Mouse (Mus musculus) T-helper 17 cell (primary cell): ENCODE measurements around the gene Eva1c.

Source experiments
- in situ Hi-C, 2 experiments: fragments of 300-600 bp; cut with MboI, MseI; formaldehyde crosslinking; loops; 1 replicate in 1 of 2; 2 replicates in 1 of 2; pipeline ENCODE4 v1.15.1; 2025; ENCODE audit warnings: high pct_unique_total_duplicates in 2 of 2

Eva1c gene

DNA sequence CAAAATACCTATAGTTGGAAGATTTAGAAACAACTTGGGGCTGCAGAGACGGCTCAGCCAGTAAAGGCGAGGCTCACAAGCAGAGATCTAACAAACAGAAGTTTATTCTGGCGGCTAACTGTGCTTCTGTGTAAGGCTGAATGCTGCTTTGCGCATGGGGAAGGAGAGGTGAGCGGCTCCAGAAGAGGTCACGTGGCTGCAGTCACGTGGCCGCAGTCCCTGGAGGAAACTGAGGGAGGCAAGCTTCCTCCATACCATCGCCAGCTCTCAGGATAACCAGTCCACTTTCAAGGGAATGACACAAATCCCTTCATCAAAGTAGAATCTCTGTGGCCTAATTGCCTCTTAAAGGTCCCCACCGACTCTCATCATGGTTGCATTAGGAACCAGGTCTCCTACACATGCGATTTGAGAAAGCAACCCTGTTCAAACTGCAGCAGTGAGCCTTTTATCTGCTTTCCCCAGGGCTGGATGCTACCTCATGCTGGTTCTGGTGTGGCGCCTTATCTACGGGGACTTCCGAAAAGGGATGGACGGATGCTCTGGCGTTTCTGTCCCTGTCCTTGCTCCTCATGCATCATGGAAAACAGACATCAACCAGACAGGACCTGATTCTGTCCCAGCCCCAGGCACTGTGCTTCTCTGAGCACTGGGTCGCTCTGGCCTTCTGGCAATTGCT lies 84.5 kb downstream of the Eva1c start:
- in situ Hi-C loops, result no loop called here

DNA sequence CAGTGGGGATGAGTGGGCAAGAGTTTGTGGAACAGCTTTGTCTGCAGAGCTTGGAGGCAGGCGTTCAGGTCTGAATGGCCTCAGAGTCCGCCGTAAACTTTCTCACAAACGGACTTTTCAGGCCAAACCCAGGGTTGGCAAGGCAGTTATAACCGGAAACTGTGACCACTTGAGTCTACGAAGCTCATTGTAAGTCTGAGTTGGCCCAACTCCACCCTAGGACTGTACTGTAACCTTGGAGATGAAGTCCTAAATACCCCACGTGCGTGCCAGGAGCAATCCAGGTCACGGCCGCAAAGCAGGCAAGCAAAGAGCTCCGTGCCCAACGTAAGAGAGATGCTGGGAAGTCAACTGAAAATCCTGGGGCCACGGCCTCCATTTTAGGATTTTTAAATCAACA lies 85.2 kb downstream of the Eva1c start:
- in situ Hi-C loops, result no loop called here

DNA sequence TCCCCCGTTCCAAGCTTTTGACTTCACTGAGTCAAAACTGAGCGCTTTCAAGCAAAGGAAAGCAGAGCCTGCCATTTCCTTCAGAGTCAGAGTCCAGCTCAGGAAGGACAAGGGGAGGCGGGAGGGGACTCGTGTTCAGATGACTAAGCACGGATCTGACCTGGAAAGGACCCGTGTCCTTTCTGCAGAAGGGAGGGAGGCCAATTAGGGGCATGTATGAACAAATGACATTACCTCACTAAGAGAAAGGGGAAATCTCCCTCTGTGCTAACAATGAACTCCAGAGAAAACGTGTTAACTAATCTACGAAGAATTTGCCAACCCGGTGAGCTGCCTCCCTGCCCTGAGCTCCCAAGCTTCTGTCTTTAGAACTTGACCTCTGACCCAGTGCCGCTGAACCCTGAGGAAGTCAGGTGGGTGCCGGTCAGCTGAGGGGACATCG lies 89.5 kb downstream of the Eva1c start:
- in situ Hi-C loops, result no loop called here

DNA sequence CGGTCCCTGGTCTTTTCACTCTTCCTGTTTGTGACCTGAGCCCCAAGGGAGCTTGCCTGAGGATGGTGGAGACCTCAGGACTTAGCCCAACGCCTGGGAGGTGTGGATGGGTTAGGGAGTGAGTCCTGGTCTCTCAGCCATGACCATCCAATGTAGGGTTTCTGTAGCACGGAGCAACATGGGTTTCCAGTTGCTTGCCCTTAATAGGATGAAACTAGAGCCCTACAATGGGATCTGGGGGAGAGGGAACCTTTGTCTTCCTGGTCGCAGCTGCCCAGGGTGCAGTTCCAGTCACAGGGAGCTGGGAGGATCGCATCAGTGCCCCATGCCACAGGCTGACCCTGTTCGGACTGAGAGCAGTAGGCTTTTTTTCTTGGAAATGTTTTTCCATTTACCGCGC lies 90.6 kb downstream of the Eva1c start:
- in situ Hi-C loops, result no loop called here

DNA sequence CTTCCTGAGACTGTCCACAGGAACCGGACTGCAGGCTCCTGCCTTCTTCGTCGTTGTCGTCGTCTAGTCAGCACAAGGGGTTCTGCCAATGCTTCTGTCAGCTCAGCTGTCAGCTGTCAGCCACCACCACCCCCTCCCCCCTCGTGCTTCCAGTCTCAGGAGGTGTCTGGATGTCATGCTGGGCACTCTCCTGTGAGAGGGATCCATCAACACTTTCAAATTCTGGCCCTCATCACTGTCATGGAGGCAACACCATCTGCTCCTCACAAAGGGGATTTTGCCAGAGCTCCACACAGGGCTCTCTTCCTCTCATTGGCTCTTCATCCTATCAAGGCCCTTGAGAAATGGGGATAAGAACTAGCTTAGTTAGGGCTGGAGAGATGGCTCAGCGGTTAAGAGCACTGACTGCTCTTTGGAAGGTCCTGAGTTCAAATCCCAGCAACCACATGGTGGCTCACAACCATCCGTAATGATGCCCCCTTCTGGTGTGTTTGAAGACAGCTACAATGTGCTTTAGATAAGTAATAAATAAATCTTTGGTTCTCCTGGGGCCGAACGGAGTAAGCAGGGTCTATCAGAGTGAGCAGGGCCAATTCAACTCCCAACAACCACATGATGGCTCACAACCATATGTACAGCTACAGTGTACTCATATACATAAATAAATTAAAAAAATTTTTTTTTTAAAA lies 95.1 kb downstream of the Eva1c start:
- in situ Hi-C loops, result loop anchor here in 1 of 2 experiments (10.0 kb wide), 1 partner anchor 643 kb away; no protein-coding TSS in a partner anchor

DNA sequence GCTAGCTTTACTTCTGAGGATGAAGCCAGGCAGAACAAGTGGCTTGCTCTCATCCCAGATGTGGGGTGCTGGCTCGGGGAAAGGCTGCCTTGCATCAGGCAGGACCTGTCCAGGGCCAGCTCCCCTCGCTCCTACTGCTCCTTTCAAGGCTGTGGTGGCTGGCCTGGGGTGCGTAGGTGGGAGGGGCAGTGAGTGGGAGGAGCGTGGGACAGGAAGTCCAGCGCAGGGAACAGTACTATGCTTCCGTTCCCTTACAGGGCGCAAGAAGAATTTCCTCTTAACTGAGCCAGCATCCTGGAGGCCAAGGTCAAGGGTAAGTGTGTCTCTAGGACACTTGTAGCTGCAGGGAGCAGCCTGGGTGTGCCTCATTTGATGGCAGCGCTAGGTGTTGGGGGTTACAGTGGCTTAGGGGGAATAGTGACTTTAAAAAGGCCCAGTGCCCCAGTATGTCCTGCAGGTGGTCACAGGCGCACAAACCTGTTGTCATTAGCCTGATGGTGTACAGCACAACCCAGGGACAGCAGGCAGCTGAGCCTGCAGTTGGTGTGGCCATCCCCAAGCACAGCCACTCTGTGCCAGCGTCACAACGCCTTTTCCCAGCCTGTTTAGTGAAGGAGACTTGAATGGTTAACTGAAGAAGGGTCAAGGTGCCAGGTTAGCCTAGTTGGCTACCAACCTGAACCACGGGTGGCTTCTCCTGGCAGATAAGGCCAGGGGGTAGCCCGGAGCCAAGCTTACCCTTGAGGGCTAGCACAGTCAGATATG lies 98.3 kb downstream of the Eva1c start:
- in situ Hi-C loops, result loop anchor here in 1 of 2 experiments (10.0 kb wide), 1 partner anchor 640 kb away; no protein-coding TSS in a partner anchor

DNA sequence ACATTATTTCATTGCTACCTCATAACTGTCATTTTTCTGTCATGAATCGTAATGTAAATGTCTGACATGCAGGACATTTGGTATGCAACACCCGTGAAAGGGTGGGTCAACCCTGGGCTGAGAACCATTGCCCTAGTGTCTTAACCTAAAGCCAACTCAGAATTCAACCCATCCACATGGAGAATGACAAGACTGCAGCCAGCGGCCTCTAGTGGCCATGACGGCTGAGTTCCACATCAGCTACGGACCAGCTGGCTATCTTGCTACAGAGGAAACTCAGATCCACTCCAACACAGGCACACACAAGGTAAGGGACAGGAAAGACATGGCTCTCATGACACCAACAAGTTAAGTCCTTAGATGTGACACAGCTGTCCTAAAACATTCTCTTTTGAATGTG lies 98.9 kb downstream of the Eva1c start:
- in situ Hi-C loops, result loop anchor here in 1 of 2 experiments (10.0 kb wide), 1 partner anchor 639 kb away; no protein-coding TSS in a partner anchor

DNA sequence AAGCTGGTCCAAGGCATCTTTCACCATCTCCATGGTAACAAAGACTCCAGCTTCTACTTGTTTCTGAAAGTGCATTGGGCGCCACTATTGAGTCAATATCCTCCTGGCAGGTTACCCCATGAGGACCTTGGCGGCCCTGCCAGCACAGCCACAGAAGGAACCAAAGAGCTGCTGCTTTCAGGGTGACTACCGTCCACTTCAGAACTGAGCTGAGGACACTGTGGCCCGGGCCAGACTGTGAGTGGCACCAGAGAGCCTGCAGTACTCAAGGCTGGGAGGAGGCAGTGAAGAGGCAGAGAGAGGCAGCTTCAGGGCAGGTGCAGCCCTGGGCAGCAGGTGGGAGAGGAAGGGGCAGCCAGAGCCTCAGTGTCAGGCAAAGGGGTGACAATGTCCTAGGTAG lies 100.9 kb downstream of the Eva1c start:
- in situ Hi-C loops, result loop anchor here in 1 of 2 experiments (10.0 kb wide), 1 partner anchor 637 kb away; no protein-coding TSS in a partner anchor

DNA sequence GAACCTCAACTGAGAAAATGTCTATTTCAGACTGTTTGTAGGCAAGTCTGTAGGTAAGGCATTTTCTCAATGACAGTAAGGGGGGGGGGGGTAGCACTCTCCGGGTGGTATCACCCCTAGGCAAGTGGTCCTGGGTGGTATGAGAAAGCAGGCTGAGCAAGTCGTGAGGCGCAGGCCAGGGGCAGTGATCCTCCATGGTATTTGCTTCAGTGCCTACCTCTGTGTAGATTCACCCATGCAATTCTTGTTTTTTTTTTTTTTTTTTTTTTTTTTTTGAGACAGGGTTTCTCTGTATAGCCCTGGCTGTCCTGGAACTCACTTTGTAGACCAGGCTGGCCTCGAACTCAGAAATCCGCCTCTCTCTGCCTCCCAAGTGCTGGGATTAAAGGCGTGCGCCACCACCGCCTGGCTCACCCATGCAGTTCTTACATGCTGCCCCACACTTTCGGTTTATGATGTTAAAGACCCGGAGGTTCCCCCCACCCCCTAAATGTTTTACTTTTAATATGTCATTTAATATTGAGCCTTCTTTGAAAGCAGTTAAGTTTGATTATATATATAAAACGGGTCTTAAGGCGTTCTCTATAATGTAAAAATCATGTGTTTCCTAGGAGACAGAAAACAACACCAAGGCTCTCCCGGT lies 107.1 kb downstream of the Eva1c start:
- in situ Hi-C loops, result loop anchor here in 1 of 2 experiments (10.0 kb wide), 1 partner anchor 141 kb away; no protein-coding TSS in a partner anchor

DNA sequence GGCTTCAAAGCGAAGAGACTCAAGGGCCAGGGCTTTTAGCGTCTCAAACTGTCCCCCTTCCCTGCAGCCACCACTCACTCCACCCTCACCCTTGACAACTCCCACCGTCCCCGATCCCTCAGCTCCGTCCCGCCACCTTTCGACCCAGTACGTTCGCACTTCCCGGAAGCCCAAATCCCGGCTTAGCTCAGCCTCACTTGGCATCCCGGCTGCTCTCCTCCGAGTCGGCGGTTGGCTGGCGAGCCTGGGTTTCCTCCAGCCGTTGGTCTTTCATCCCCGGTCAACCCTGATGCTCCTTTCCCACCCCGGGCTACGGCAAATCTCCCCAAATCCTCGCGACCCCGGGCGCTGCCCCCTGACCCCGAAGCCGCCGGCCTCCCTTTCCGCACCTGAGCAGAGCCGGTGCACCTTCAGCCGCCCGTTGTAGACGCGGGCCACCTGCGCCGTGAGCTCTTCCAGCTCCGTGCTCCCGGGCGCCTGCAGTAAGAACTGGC lies 107.7 kb downstream of the Eva1c start:
- in situ Hi-C loops, result loop anchor here in 1 of 2 experiments (10.0 kb wide), 1 partner anchor 141 kb away; no protein-coding TSS in a partner anchor

DNA sequence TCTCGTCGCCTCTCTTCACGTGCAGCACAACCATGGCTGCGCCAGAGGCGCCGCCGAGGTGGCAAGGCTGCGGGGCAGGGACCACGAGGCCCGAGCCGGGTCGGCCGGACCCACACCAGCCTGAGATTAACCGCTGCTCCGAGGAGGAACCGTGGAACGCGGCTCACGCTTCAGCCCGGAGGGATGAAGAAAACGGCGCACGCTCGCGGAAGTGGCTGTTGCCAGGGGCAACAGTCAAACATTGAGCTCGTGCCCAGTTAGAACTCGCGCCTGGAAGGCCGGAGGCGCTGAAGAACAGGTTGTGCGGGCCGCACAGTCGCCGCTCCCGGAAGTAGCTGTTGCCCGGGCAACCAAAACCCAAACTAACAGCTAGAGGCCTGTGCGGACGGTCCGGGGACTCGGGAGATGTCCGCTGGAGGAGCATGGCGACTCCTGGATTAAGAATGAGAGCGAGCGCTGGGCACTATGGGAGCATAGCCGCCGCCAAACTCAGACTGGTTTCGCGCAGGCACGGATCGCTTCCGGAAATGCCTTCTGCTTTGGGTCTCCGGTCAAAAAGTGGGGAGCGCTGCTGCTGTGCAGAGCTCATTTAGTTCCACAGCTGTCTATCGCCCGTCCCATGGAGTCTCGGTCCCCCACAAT lies 108.3 kb downstream of the Eva1c start, which contains the start of gene Cfap298:
Gene Cfap298, minus strand, starts transcription at position 428 of the 642 bp plus-strand sequence.
- in situ Hi-C loops, result loop anchor here (5.0 to 10.0 kb wide), 2 partner anchors 77 to 140 kb away; partner anchors contain the start of gene Synj1 (in 1 of the 2)

DNA sequence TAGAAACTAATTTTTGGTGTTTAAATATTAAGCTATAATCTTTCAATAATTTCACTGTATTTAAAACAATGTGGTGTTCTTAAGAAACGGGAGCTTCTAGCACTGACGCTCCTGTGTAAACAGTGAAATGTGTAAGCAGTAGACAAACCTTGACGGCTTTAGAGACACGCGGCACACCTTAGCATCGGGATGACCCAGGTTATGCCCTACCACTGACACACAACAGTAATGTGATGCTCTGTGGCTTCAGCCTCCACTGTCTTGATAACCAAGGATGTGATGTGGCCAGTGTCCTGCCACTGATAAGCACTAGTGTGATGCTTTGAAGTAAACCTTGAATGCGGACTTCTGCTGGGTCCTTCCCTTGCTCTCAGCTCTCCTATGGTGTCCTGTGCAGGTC lies 114.7 kb downstream of the Eva1c start:
- in situ Hi-C loops, result no loop called here

DNA sequence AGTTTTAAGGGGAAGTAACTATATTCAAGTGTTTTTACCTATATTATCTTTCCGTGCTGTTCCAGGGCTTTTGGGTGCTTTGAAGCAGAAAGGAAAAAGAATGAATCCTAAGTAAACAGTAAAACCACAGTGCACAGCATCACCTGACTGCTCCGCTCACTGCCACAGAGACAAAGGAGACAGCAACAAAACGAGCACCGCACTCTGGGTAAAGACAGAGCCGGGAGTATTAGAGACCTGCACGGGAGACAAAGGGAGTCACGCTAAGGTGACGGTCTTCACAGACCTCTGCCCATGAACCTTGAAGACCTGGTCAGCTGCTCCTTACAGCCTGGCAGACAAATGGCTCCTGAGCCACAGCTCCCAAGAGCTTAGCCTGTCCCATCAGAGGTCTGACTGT lies 120.5 kb downstream of the Eva1c start:
- in situ Hi-C loops, result no loop called here

DNA sequence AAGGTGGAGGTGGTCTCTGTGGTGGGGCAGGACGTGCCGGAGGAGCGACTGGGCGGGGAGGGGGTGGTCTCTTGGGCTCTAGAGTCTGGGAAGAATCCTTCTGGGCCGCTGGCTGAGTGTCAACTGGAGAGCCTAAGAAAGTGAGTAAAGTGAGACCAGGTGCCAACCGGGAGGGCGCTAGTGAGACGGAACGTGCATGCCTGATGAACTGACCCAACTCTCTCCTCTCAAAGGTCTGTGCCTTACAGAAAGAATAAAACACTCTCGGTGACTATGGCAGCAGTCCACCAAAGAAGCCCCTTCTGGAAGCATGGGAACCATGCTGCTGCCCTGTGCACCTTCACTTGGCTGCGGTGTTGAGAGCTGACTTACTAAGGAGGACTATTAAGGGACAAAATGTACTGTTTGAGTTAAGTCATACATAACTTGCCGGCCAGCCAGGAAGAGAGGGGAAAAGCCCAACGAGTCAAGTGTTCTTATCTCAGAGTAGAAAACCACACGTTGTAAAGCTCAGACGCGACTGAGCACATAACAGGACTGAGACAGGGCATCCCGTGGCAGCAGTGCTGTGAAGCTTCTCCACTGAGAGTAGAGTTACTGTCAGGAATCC lies 123.9 kb downstream of the Eva1c start:
- in situ Hi-C loops, result no loop called here

DNA sequence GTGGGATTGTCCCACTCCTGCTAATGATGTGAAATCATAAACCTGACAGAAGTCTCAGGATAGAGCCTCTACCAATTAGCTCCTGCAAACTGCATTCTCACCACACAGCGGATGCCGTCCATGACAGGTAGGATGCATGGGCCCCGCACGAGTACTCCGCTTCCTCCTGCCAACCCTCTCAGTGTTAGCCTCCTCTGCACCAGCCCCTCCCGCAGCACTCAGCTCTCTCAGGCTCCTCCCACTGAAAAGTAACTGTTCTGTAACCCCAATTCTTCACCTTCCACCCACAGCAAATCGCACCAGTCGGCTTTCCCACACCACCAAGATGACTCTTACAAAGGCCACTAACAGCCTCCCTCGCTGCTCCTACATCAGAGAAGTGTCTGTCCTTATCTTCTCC lies 126.6 kb downstream of the Eva1c start:
- in situ Hi-C loops, result no loop called here

DNA sequence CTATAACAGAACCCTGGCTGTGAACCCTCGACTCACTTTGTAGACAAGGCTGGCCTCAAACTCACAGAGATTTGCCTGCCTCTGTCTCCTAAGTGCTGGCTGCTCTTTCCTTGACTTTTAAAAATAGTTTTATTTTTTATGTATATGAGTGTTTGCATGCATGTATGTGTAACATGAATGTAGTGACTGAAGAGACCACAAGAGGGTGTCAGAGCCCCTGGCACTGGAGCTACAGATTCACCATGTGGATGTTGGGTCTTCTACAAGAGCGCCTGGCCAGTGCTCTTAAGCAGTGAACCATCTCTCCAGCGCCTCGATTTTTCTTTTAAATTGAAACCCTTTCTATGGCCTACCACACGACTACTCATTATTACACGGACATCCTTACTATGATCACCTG lies 127.3 kb downstream of the Eva1c start:
- in situ Hi-C loops, result no loop called here
